Mouse (Mus musculus) heart, adult 10 weeks (tissue): ENCODE data around the gene Lax1. TPM values are rescaled to one million over a fixed set of nuclear protein-coding genes. Genes with fewer than 3 reads are reported as not detected.

ENCODE experiments used
- polyA plus RNA-seq: library from polyadenylated mRNA; stranded (reverse); fragments of 350-450 nt; fragmentation: Illumina TruSeq; extraction: RNeasy Lipid Tissue Mini Kit (QIAGEN cat#74804); gene quantifications from one replicate; pipeline ENCODE4 v1.2.3, GENCODE M21; 2014; ENCODE audit warnings: low read depth, low replicate concordance

The Lax1 gene
- 0.31 TPM for polyA plus RNA-seq

DNA sequence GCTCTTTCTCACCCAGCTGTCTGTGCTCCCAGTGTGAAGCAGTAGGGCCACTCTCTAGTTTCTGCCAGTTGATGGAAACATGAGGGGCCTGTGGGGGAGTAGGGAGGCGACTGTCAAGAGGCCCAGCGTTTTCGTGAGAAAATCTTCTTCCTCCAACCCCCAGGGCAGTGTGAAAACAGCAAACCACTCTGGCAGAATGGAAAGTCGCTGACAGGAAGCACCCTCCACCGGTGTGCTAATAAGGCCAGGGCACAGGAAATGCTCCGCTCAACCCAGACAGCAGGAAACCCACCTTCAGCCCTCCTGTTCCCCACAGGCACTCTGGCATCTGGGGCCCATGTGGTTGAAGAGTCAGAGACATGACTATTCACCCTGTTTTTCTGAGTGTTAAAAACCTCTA, at the start of gene Lax1:
Lax1 (minus strand) TSS at position 212 of the 400 bp plus-strand sequence.

DNA sequence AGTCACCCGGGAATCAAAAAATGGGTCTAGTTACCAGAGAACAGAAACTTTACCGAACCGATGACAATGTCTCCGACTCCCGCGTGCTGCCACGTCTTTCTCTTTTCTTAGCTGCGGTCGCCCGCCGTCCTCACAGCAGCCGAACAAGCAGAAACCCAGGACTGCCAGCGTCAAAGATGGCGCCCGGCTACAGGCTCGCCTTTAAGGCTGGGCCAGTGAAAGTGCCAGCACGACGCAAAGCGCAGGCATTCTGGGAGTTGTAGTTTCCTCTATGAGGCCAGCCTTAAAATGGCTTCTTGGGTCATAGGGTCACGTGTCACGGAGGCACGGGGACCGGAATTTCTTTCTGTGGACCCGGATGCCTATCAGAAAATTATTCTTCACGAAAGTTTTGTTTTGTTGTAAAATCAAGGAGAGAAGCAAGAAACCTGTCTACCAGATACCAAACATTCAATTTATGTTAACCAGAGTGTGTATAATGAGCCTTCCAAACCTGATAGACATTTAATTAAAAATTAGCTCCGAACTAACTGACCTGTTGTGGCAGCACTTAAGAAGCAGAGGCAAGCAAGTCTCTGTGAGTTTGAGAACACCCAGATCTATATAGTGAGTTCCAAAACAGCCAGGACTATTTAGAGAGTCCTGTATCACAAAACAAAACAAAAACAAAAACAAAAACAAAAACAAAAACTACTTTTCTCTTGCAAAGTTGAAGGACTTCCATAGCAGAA, 28.5 kb downstream of the Lax1 start, which contains the start of gene Gm38394:
Gm38394 (minus strand) TSS at position 116 of the 731 bp plus-strand sequence.

GRCm38 (mm10) chr1:133660466-133661202, 29.3 kb downstream of the Lax1 start, which contains the start of gene Zbed6:
Zbed6 (minus strand) TSS chr1:133660885.

Other genes with a start within 250 kb of the Lax1 start
- gene Snrpe, start 79.8 kb downstream of the Lax1 start, polyA plus RNA-seq = 113 TPM
- gene Zbed6, start 29.2 kb downstream of the Lax1 start, polyA plus RNA-seq = 4.5 TPM
- gene Gm38394, start 28.8 kb downstream of the Lax1 start, polyA plus RNA-seq = 6.7 TPM
- 11.2 TPM for gene Atp2b4, start 110.9 kb upstream of the Lax1 start, polyA plus RNA-seq
- 0.73 TPM for gene Optc, start 217.9 kb upstream of the Lax1 start, polyA plus RNA-seq
- gene Prelp, start 231.3 kb upstream of the Lax1 start, polyA plus RNA-seq = 45.2 TPM